Mouse (Mus musculus) stomach, postnatal 0 days (tissue): ENCODE measurements around the gene Lsamp.

Source experiments
- CTCF ChIP-seq: IDR thresholded peaks from 2 replicates; pipeline ENCODE4 v1.5.1; 2016; ENCODE audit warnings: antibody characterized with exemption, low read depth, mild to moderate bottlenecking, moderate library complexity
- EP300 ChIP-seq: optimal IDR thresholded peaks from 2 replicates; pipeline ENCODE3; 2016; ENCODE audit warnings: antibody characterized with exemption

DNA sequence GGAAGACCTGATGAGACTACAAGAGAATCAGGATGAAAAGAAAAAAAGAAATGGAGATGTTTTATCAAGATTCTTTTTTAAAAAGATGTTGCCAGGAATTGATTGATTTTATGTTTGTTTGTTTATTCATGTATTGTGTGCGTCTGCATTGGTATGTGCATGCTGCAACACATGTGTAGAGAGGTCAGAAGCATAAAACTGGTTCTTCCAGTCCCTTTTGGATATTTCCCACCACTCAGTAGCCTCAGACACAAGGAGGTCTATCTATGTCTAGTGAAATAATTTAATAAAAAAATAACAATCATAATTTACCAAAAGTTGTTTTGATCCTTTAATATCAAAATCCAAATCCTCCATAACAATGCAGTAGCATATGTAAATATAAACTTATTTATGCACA, 1400.1 kb downstream of the Lsamp start:
- no peak for TF ChIP-seq CTCF
- no peak for TF ChIP-seq EP300
